Comparison of ENCODE assay signal across 9 mouse cellular contexts in the genomic region with DNA sequence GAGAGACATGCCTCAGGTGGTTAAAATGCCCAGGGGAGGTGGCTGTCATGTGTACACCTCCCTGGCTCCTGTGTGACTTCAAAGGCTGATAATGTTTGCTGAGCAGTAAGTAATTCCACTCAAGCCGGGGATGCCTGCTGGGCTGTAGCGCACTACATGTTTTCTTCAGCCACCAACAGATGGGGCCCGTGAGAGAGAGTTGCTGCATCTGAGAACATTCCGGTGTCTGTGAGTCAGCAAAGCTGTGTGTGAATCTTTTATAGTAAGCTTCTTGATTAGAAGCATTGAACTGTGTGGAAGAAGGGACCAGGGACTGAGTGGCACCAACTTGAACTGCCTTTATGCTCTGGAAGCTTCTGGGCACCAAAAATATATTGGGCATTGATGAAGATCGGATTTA. TPM values are rescaled to one million over a fixed set of nuclear protein-coding genes. Genes with fewer than 3 reads are reported as not detected.
DNase-seq lines count a peak whose midpoint lies in the region; ATAC-seq and TF ChIP-seq lines count a peak whose summit lies in the region.
"Had no signal": no experiment of that assay in that cellular context is flagged by ENCODE, and none has a peak within 500 bp of the region (broad histone marks: within the 10 kb centered on the region; RNA-seq: fewer than 3 reads in every experiment).

No protein-coding gene starts in this region.

- intact Hi-C loops in heart, postnatal 36 days (cut with DNase I), result loop anchor here (2.0 kb wide), 2 partner anchors 57 to 95 kb away; no protein-coding TSS in a partner anchor

- in situ Hi-C loops in ES-E14 (cut with MboI; ENCODE audit: low sequenced_read_pairs in 2 of 2, unreplicated experiment in 2 of 2), result no loop called here

- no peak for DNase-seq in ES-E14 (ENCODE audit: low read depth, low spot score)
- DNase-seq in cerebellum, adult 18-20 months, result peak; percentile 84 to 88
- DNase-seq in forebrain, postnatal 0 days, result peak; percentile 86
- DNase-seq in heart, postnatal 36 days, result peak; percentile 76 to 77
- DNase-seq in layer of hippocampus, adult 11-12 months (ENCODE audit: low spot score), result peak; percentile 88
- DNase-seq in lung, adult 18-20 months, result peak; percentile 83 to 87

- no peak overlapping the region for H3K4me3 ChIP-seq in ES-E14 (ENCODE audit: insufficient read depth in 1 of 2, low read depth in 1 of 2, low read length in 2 of 2, poor library complexity in 1 of 2, severe bottlenecking in 1 of 2)
- no peak overlapping the region for H3K4me3 ChIP-seq in forebrain, postnatal 0 days (ENCODE audit: low read depth, low read length)
- H3K4me3 ChIP-seq in neural tube, embryonic 15.5 days (replicated peaks), result no peak overlapping the region
- H3K4me3 ChIP-seq in testis, adult 2 months (ENCODE audit: control insufficient read depth, low read depth, low read length), result no peak overlapping the region
- H3K4me3 ChIP-seq: erythroblast, embryonic 14.5 days had no signal

- H3K4me2 ChIP-seq in forebrain, postnatal 0 days (ENCODE audit: low read depth), result 0 out of 2 replicates have a peak overlapping the region, but pooled peaks have one; percentile 6
- peak overlapping the region; percentile 23; the same call in 1 of the 2 replicates for H3K4me2 ChIP-seq in neural tube, embryonic 15.5 days

- TF ChIP-seq POLR2A in testis, adult 2 months (IDR thresholded peaks at IDR 0.05; ENCODE audit: control insufficient read depth, low read depth, low read length), result no peak

- ATAC-seq in forebrain, postnatal 0 days, result peak; percentile 90
- peak; percentile 84 for ATAC-seq in neural tube, embryonic 15.5 days (ENCODE audit: low FRiP score)

- no peaks in the 10 kb centered on the region for H3K9me3 ChIP-seq in ES-E14 (ENCODE audit: control insufficient read depth, insufficient read depth, low read depth, low read length)
- H3K9me3 ChIP-seq in forebrain, postnatal 0 days (ENCODE audit: low read length), result no peaks in the 10 kb centered on the region
- H3K9me3 ChIP-seq in neural tube, embryonic 15.5 days (replicated peaks), result no peaks in the 10 kb centered on the region

- H3K36me3 ChIP-seq in ES-E14 (ENCODE audit: control insufficient read depth, insufficient read depth, low read length, poor library complexity, severe bottlenecking), result no peaks in the 10 kb centered on the region
- no peaks in the 10 kb centered on the region for H3K36me3 ChIP-seq in forebrain, postnatal 0 days (ENCODE audit: insufficient read depth)
- no peaks in the 10 kb centered on the region for H3K36me3 ChIP-seq in neural tube, embryonic 15.5 days
- no peaks in the 10 kb centered on the region for H3K36me3 ChIP-seq in testis, adult 2 months (ENCODE audit: control insufficient read depth, insufficient read depth, low read length)

- H3K27me3 ChIP-seq in forebrain, postnatal 0 days (ENCODE audit: insufficient read depth, low read length), result no peaks in the 10 kb centered on the region
- H3K27me3 ChIP-seq in neural tube, embryonic 15.5 days (replicated peaks), result no peaks in the 10 kb centered on the region
- no peaks in the 10 kb centered on the region for H3K27me3 ChIP-seq in testis, adult 2 months (ENCODE audit: control insufficient read depth, insufficient read depth, low read length)

- peak overlapping the region; percentile 46; the same call in 1 of the 2 replicates for H3K9ac ChIP-seq in ES-E14 (ENCODE audit: insufficient read depth, low read depth, low read length, poor library complexity, severe bottlenecking)
- no peak overlapping the region for H3K9ac ChIP-seq in forebrain, postnatal 0 days
- H3K9ac ChIP-seq in neural tube, embryonic 15.5 days (replicated peaks), result no peak overlapping the region

- peak; percentile 75 for TF ChIP-seq CTCF in forebrain, postnatal 0 days (IDR thresholded peaks at IDR 0.05; ENCODE audit: low read depth)
- peak; percentile 17; the same call in 1 of the 2 replicates for TF ChIP-seq CTCF in testis, adult 2 months (IDR thresholded peaks at IDR 0.05; ENCODE audit: control insufficient read depth, insufficient read depth, insufficient replicate concordance, low read depth, low read length)

- WGBS in forebrain, postnatal 0 days, result 7% methylated on average over 5 of the region's 5 CpGs
- 10% methylated on average over 5 of the region's 5 CpGs for WGBS in neural tube, embryonic 15.5 days

- H3K27ac ChIP-seq in ES-E14 (ENCODE audit: insufficient read depth, low read depth, low read length, poor library complexity, severe bottlenecking), result no peak overlapping the region
- peak overlapping the region; percentile 84 for H3K27ac ChIP-seq in forebrain, postnatal 0 days (ENCODE audit: low read depth, low read length)
- peak overlapping the region; percentile 84 for H3K27ac ChIP-seq in neural tube, embryonic 15.5 days (replicated peaks)
- peak overlapping the region; percentile 13; the same call in 1 of the 2 replicates for H3K27ac ChIP-seq in testis, adult 2 months (ENCODE audit: control insufficient read depth, insufficient read depth, low read depth, low read length)

- peaks cover 0 to 4% of the 10 kb centered on the region in 2 experiments; a peak in 2 of 4 replicates for H3K4me1 ChIP-seq in ES-E14 (ENCODE audit: control insufficient read depth in 2 of 2, insufficient read depth in 2 of 2, low read length in 2 of 2, poor library complexity in 1 of 2)
- H3K4me1 ChIP-seq in forebrain, postnatal 0 days (ENCODE audit: insufficient read depth), result peaks cover 19% of the 10 kb centered on the region
- peaks cover 34% of the 10 kb centered on the region for H3K4me1 ChIP-seq in neural tube, embryonic 15.5 days
- no peaks in the 10 kb centered on the region; the same call in none of the 2 replicates for H3K4me1 ChIP-seq in testis, adult 2 months (ENCODE audit: control insufficient read depth, insufficient read depth, low read length)

TF ChIP-seq in ES-E14, 5 proteins besides CTCF, POLR2A, EP300 and RAD21:
- TF ChIP-seq CHD2 (IDR thresholded peaks at IDR 0.05; ENCODE audit: low read depth, low read length) (no peak), ZC3H11A (IDR thresholded peaks at IDR 0.05; ENCODE audit: borderline replicate concordance, low read depth, low read length) (no peak), MAFK (IDR thresholded peaks at IDR 0.05; ENCODE audit: insufficient read depth, low read depth, low read length) (peak; percentile 63), HCFC1 (IDR thresholded peaks at IDR 0.05; ENCODE audit: borderline replicate concordance, insufficient read depth, low read length) (no peak), ZNF384 (IDR thresholded peaks at IDR 0.05; ENCODE audit: low read depth, low read length) (no peak)

RNA-seq across cellular contexts. Expression of a gene that starts 42.0 kb away (rescaled TPM):
- 7.0 and 11.9 TPM in 2 replicates for total RNA-seq in ES-E14 (2012; rRNA removed)
- 14.6 and 18.4 TPM in 2 replicates for total RNA-seq in forebrain, postnatal 0 days (2014; rRNA removed)
- 2.4 and 3.6 TPM in 2 replicates for polyA plus RNA-seq in forebrain, postnatal 0 days (2015; fragmentation: Nextera tagmentation; extraction: Ambion mirVana)
- total RNA-seq in heart, postnatal 36 days (2021), result 1 to 10 TPM; 6.6 to 7.9 TPM
- polyA plus RNA-seq in neural tube, embryonic 15.5 days (2015; fragmentation: Nextera tagmentation; extraction: Ambion mirVana), result 7.0 and 7.4 TPM in 2 replicates
- 4.1 and 4.2 TPM in 2 replicates for polyA plus RNA-seq in testis, adult 2 months (2012; rRNA removed)
